Mouse (Mus musculus): ENCODE measurements around the gene Gm2916.
"Not testable (repeated sequence)": the region's sequence is repeated elsewhere in the genome, so short reads cannot be mapped to it uniquely, and the experiment has no call there.

Gene Gm2916

DNA sequence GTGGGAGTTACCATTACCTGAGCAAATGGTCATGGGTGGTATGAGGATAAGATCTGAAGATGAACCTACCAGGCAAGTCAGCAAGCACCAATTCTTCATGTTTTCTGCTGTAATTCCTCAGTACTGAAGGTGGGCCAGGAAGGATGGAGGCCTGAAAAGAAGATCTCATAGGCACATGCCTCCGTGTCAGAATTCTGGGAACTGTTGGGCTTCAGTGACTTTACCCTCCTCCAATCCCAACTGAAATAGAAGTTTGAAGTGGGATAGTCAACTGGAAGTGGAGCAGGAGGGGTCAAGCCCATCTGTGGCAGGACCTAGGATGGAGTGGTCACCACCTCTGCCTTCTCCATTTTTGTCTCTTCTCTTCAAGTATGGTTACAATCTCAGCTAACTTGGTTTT lies at the start of gene Gm2916:
Gene Gm2916 (plus strand): TSS at position 301 of the 400 bp plus-strand sequence.
- DNase-seq (ENCODE audit: low spot score), result not testable (repeated sequence)

- DNase-seq (ENCODE audit: low spot score), result not testable (repeated sequence)
These were observed 38.0 kb upstream of the Gm2916 start, which contains the start of gene Gm3033 for GRCm38 (mm10) chr14:3845945-3846344. Gm3033 (plus strand) TSS chr14:3846245.

- DNase-seq (ENCODE audit: low spot score), result not testable (repeated sequence)
These were observed 47.5 kb downstream of the Gm2916 start, which contains the start of gene Gm3029 for GRCm38 (mm10) chr14:3931456-3931855. Gm3029 (plus strand) TSS chr14:3931756.

GRCm38 (mm10) chr14:3963247-3963646 lies 79.3 kb downstream of the Gm2916 start, which contains the start of gene Gm3095:
Gm3095 (plus strand) TSS chr14:3963547.
- not testable (repeated sequence) for DNase-seq (ENCODE audit: low spot score)

All from embryo, embryonic 10 days (tissue).